8 mouse cellular contexts compared by ENCODE assay signal in genomic region chr7:19664455-19664954, GRCm38 (mm10). TPM values are rescaled to one million over a fixed set of nuclear protein-coding genes. Genes with fewer than 3 reads are reported as not detected.
A peak's percentile ranks its signal among the peaks of the same experiment; 100 is the strongest.
DNase-seq lines count a peak whose midpoint lies in the region; ATAC-seq and TF ChIP-seq lines count a peak whose summit lies in the region.

No protein-coding gene starts in this region.

- H3K4me2 ChIP-seq in hindbrain, embryonic 15.5 days, result peak overlapping the region; percentile 85
- peak overlapping the region; percentile 86 for H3K4me2 ChIP-seq in midbrain, postnatal 0 days (ENCODE audit: low read depth, low read length, poor library complexity, severe bottlenecking)

- peak overlapping the region; percentile 86 for H3K27ac ChIP-seq in layer of hippocampus, adult 2 months
- H3K27ac ChIP-seq in embryonic facial prominence, embryonic 10.5 days (replicated peaks), result peak overlapping the region; percentile 92
- H3K27ac ChIP-seq in hindbrain, embryonic 15.5 days (replicated peaks), result peak overlapping the region; percentile 77
- H3K27ac ChIP-seq in midbrain, postnatal 0 days (ENCODE audit: low read depth, low read length), result peak overlapping the region; percentile 52

- H3K4me1 ChIP-seq in embryonic facial prominence, embryonic 10.5 days, result peaks cover 24% of the 10 kb centered on the region
- H3K4me1 ChIP-seq in hindbrain, embryonic 15.5 days (replicated peaks), result peaks cover 33% of the 10 kb centered on the region
- H3K4me1 ChIP-seq in midbrain, postnatal 0 days (ENCODE audit: insufficient read depth, low read length), result peaks cover 8% of the 10 kb centered on the region; the same call in 1 of the 2 replicates

- H3K36me3 ChIP-seq in embryonic facial prominence, embryonic 10.5 days (replicated peaks), result peaks cover 36% of the 10 kb centered on the region
- H3K36me3 ChIP-seq in hindbrain, embryonic 15.5 days, result no peaks in the 10 kb centered on the region
- H3K36me3 ChIP-seq in midbrain, postnatal 0 days (ENCODE audit: insufficient read depth, low read length), result peaks cover 4% of the 10 kb centered on the region

- TF ChIP-seq CTCF in layer of hippocampus, adult 2 months (conservative IDR thresholded peaks at IDR 0.05), result peak; percentile 34
- no peak for TF ChIP-seq CTCF in midbrain, postnatal 0 days (IDR thresholded peaks at IDR 0.05)

- H3K27me3 ChIP-seq in embryonic facial prominence, embryonic 10.5 days (replicated peaks; ENCODE audit: low read depth, poor library complexity, severe bottlenecking), result no peaks in the 10 kb centered on the region
- H3K27me3 ChIP-seq in hindbrain, embryonic 15.5 days, result no peaks in the 10 kb centered on the region
- H3K27me3 ChIP-seq in midbrain, postnatal 0 days (ENCODE audit: insufficient read depth, low read length), result no peaks in the 10 kb centered on the region

- WGBS in embryonic facial prominence, embryonic 10.5 days, result under 1% methylated on average over 37 of the region's 37 CpGs
- WGBS in hindbrain, embryonic 15.5 days, result 0% methylated on average over 36 of the region's 37 CpGs
- under 1% methylated on average over 34 of the region's 37 CpGs for WGBS in midbrain, postnatal 0 days

- H3K9ac ChIP-seq in hindbrain, embryonic 15.5 days, result peak overlapping the region; percentile 94
- peak overlapping the region; percentile 89 for H3K9ac ChIP-seq in midbrain, postnatal 0 days (replicated peaks; ENCODE audit: low read length, poor library complexity, severe bottlenecking)

- no peaks in the 10 kb centered on the region for H3K9me3 ChIP-seq in embryonic facial prominence, embryonic 10.5 days
- H3K9me3 ChIP-seq in hindbrain, embryonic 15.5 days, result no peaks in the 10 kb centered on the region
- no peaks in the 10 kb centered on the region for H3K9me3 ChIP-seq in midbrain, postnatal 0 days (ENCODE audit: low read length)

- peak; percentile 17 to 22 for DNase-seq in layer of hippocampus, adult 2 months (ENCODE audit: low spot score in 2 of 2)
- DNase-seq in layer of hippocampus, postnatal 10 days (ENCODE audit: low spot score in 2 of 2), result no peak
- no peak for DNase-seq in embryonic facial prominence, embryonic 10.5 days (ENCODE audit: low spot score)
- peak; percentile 2 for DNase-seq in midbrain, postnatal 0 days (ENCODE audit: low spot score)
- DNase-seq in adrenal gland, postnatal 4 days (ENCODE audit: low spot score in 2 of 2), result no peak
- no peak for DNase-seq in yolk sac, embryonic 10.5 days (ENCODE audit: low spot score)
- no peak for DNase-seq in natural killer cell, adult 2 months (ENCODE audit: low spot score in 2 of 2)

- peak; percentile 53 for ATAC-seq in hindbrain, embryonic 15.5 days (ENCODE audit: low FRiP score, low read depth)
- peak; percentile 38 for ATAC-seq in midbrain, postnatal 0 days (ENCODE audit: low FRiP score)

- H3K4me3 ChIP-seq in layer of hippocampus, adult 2 months, result peak overlapping the region; percentile 71
- H3K4me3 ChIP-seq in embryonic facial prominence, embryonic 10.5 days, result peak overlapping the region; percentile 93
- peak overlapping the region; percentile 80 for H3K4me3 ChIP-seq in hindbrain, embryonic 15.5 days
- H3K4me3 ChIP-seq in midbrain, postnatal 0 days (ENCODE audit: low read depth, low read length), result peak overlapping the region; percentile 95

RNA-seq across cellular contexts. Expression of gene Clptm1, which starts 0.3 kb away (rescaled TPM):
- 100 to 1,000 TPM; 136 to 151 TPM for total RNA-seq in layer of hippocampus, adult 2 months (2021)
- 100 to 1,000 TPM; 140 to 143 TPM for total RNA-seq in layer of hippocampus, postnatal 10 days (2021)
- polyA plus RNA-seq in embryonic facial prominence, embryonic 10.5 days (2016; fragmentation: Nextera tagmentation; extraction: Ambion mirVana), result 82.7 and 86.4 TPM in 2 replicates
- 134 and 143 TPM in 2 replicates for polyA plus RNA-seq in hindbrain, embryonic 15.5 days (2015; fragmentation: Nextera tagmentation; extraction: Ambion mirVana)
- 149 and 152 TPM in 2 replicates for total RNA-seq in midbrain, postnatal 0 days (2014; rRNA removed)
- 140 and 149 TPM in 2 replicates for polyA plus RNA-seq in midbrain, postnatal 0 days (2015; fragmentation: Nextera tagmentation; extraction: Ambion mirVana)
- 100 to 1,000 TPM; 112 to 116 TPM for total RNA-seq in adrenal gland, postnatal 4 days (2021)

RNA-seq across cellular contexts. Expression of gene Apoc2, which starts 13.2 kb away (rescaled TPM):
- not detected for total RNA-seq in layer of hippocampus, adult 2 months (2021)
- total RNA-seq in layer of hippocampus, postnatal 10 days (2021), result not detected
- 0.29 and 0.47 TPM in 2 replicates for polyA plus RNA-seq in embryonic facial prominence, embryonic 10.5 days (2016; fragmentation: Nextera tagmentation; extraction: Ambion mirVana)
- polyA plus RNA-seq in hindbrain, embryonic 15.5 days (2015; fragmentation: Nextera tagmentation; extraction: Ambion mirVana), result 0.58 and 1.1 TPM in 2 replicates
- 1.7 TPM in 1 of 2 replicates, not detected in the other for total RNA-seq in midbrain, postnatal 0 days (2014; rRNA removed)
- 0.30 and 0.32 TPM in 2 replicates for polyA plus RNA-seq in midbrain, postnatal 0 days (2015; fragmentation: Nextera tagmentation; extraction: Ambion mirVana)
- total RNA-seq in adrenal gland, postnatal 4 days (2021), result 10 to 100 TPM in 1 of 2 experiments, 1 to 10 TPM in 1; 3.0 to 81.8 TPM

RNA-seq across cellular contexts. Expression of gene Gm44805, which starts 16.7 kb away (rescaled TPM):
- not detected for total RNA-seq in layer of hippocampus, adult 2 months (2021)
- total RNA-seq in layer of hippocampus, postnatal 10 days (2021), result not detected
- not detected in 2 replicates for polyA plus RNA-seq in embryonic facial prominence, embryonic 10.5 days (2016; fragmentation: Nextera tagmentation; extraction: Ambion mirVana)
- not detected in 2 replicates for polyA plus RNA-seq in hindbrain, embryonic 15.5 days (2015; fragmentation: Nextera tagmentation; extraction: Ambion mirVana)
- not detected in 2 replicates for total RNA-seq in midbrain, postnatal 0 days (2014; rRNA removed)
- polyA plus RNA-seq in midbrain, postnatal 0 days (2015; fragmentation: Nextera tagmentation; extraction: Ambion mirVana), result not detected in 2 replicates
- 1 to 10 TPM; 3.2 to 9.1 TPM for total RNA-seq in adrenal gland, postnatal 4 days (2021)

RNA-seq across cellular contexts. Expression of gene Apoc4, which starts 16.8 kb away (rescaled TPM):
- total RNA-seq in layer of hippocampus, adult 2 months (2021), result not detected
- total RNA-seq in layer of hippocampus, postnatal 10 days (2021), result not detected
- polyA plus RNA-seq in embryonic facial prominence, embryonic 10.5 days (2016; fragmentation: Nextera tagmentation; extraction: Ambion mirVana), result 0.09 TPM in 1 of 2 replicates, not detected in the other
- polyA plus RNA-seq in hindbrain, embryonic 15.5 days (2015; fragmentation: Nextera tagmentation; extraction: Ambion mirVana), result not detected in 2 replicates
- not detected in 2 replicates for total RNA-seq in midbrain, postnatal 0 days (2014; rRNA removed)
- polyA plus RNA-seq in midbrain, postnatal 0 days (2015; fragmentation: Nextera tagmentation; extraction: Ambion mirVana), result not detected in 2 replicates
- 100 to 1,000 TPM in 1 of 2 experiments, 10 to 100 TPM in 1; 82.0 to 218 TPM for total RNA-seq in adrenal gland, postnatal 4 days (2021)

RNA-seq across cellular contexts. Expression of gene Apoc1, which starts 28.0 kb away (rescaled TPM):
- total RNA-seq in layer of hippocampus, adult 2 months (2021), result 1 to 10 TPM; 3.1 to 3.5 TPM
- 1 to 10 TPM; 4.3 to 6.5 TPM for total RNA-seq in layer of hippocampus, postnatal 10 days (2021)
- 3.6 and 4.7 TPM in 2 replicates for polyA plus RNA-seq in embryonic facial prominence, embryonic 10.5 days (2016; fragmentation: Nextera tagmentation; extraction: Ambion mirVana)
- 1.9 and 2.3 TPM in 2 replicates for polyA plus RNA-seq in hindbrain, embryonic 15.5 days (2015; fragmentation: Nextera tagmentation; extraction: Ambion mirVana)
- total RNA-seq in midbrain, postnatal 0 days (2014; rRNA removed), result 3.6 and 5.1 TPM in 2 replicates
- polyA plus RNA-seq in midbrain, postnatal 0 days (2015; fragmentation: Nextera tagmentation; extraction: Ambion mirVana), result 7.9 and 9.0 TPM in 2 replicates
- 100 to 1,000 TPM; 390 to 714 TPM for total RNA-seq in adrenal gland, postnatal 4 days (2021)

Comparison
In these comparisons a context has a peak if more than half of its experiments do, and no peak if none do; other contexts are left out.
1. DNase-seq: peak in layer of hippocampus, adult 2 months (2 of 2) and midbrain, postnatal 0 days (single experiment); none in layer of hippocampus, postnatal 10 days (0 of 2), embryonic facial prominence, embryonic 10.5 days (single experiment), adrenal gland, postnatal 4 days (0 of 2), yolk sac, embryonic 10.5 days (single experiment) and natural killer cell, adult 2 months (0 of 2).
2. Peak in every context shown above with its lines, with median percentiles within 50 percentile points of each other: H3K27ac ChIP-seq and H3K4me3 ChIP-seq.